Mouse (Mus musculus) mesoderm, embryonic 11.5 days (tissue): ENCODE measurements at regions not wholly inside any gene's neighbourhood (a gene's known extent, or its start where the extent isn't known, plus 50 kb on each side); places are given as distances from the start of the nearest gene placed in this dataset.
"Not testable (repeated sequence)": the region's sequence is repeated elsewhere in the genome, so short reads cannot be mapped to it uniquely, and the experiment has no call there.

Experiments
- DNase-seq: peaks from one replicate; pipeline ENCODE4 v3.0.0-alpha.2; 2012; ENCODE audit warnings: low read depth, low spot score

DNA sequence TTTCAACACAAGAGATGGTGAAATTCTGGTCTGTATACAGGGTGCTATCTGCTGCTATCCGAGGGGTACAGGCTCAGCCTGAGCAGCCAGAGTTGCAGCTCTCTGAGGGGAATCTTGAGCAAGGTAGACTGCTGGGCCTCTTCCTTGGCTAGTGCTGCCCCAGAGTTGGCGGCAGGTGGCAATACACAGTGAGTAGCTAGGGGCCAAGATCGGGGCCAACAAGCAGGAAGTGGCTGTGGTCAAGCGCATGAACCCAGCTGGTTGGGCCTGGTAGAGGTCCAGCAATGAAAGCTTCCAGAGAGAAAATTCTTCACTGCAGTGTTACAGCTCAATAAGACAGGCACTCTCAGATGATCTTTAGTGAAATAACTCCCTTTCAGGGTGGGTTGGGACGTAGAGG is 787.6 kb downstream of the Gm10283 start:
- DNase-seq = not testable (repeated sequence)

DNA sequence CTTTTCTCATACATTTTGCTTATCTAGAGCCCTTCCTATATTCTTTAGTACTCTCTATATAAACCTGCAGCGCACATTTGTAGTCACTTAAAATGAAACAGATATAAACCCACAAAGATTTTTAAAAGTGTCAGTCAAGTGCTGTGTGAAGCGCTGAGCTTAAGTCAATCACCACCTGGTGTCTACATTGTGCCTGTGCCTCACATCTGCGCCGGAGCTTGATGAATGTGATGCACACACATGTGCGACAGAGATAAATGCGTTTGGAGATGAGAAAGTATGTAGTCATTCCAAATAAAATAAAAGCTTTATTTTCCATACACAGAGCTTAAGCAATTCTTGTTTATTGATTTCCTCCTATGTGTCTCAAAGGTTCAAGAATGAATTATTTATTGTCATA is 791.5 kb upstream of the Galntl6 start:
- DNase-seq = peak; percentile 4
